Mouse (Mus musculus) fat pad, adult 2 months (tissue): ENCODE data around the gene Scn5a.

Source experiments
- DNase-seq: peaks from one replicate; pipeline ENCODE4 v3.0.0-alpha.2; 2011; ENCODE audit warnings: low read depth, low spot score; ENCODE audit errors: extremely low read depth

Scn5a gene

GRCm38 (mm10) chr9:119469691-119470353, 109.0 kb downstream of the Scn5a start:
- no peak for DNase-seq

- DNase-seq = no peak
Measured at GRCm38 (mm10) chr9:119465595-119465994, 113.2 kb downstream of the Scn5a start.

DNA sequence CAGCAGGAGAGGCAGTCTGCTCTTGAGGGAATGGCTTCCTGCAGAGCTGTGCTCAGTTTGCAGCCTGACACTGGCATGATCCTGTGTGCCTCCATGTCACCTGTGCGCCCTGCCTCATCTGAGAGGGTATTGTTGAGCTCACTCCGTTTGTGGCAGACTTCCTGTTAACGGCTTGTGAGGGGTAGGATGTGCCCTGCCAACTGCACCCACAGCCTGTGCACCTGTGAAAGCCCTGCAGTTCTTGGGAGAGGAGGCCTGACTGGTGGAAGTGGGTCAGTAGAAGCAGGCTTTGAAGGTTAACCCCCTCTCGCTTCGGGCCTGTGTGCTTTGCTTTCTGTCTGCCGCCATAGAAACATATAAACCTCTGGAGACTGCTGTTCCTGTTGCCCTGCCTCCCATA, 113.8 kb downstream of the Scn5a start:
- no peak for DNase-seq

- DNase-seq = no peak
Measured at GRCm38 (mm10) chr9:119460410-119460809, 118.4 kb downstream of the Scn5a start.

DNA sequence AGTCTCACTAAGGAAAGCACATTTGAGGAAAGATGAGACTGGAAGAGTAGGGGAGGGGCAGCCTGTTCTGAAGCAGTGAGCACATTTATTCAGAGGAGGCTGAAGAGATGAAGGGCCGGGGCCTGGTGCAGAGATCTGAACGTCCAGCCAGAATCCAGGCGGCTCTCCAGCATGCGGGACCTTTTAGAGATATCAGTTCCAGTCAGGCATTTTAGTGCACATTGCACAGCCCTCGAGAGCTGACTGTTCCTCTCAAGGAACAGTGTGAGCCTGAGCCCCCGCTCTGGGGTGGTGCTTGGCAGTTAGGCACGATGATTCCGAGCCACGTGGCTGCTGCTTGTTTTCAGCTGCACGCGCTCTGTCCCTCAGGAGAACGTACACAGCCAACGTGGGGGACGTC, 121.7 kb downstream of the Scn5a start:
- no peak for DNase-seq

DNA sequence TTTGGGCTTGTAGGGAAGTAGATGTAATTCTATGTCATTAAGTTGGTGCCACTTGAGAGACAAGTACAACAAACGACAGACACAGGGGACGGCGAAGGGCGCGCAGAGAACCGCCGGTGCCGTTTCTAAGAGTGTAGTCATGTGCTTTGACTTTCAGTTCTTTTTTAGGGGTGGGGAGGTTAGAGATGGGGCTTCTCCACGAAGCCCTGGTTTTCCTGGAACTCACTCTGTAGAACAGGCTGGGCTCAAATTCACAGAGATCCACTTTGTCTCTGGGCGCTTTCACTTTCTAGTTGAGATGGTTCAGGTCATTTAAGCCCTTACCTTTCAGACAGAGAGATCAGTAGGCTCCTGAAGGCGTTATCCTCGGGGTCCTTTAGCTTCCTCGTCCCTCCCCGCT, 122.8 kb downstream of the Scn5a start:
- no peak for DNase-seq

GRCm38 (mm10) chr9:119445737-119446136, 133.1 kb downstream of the Scn5a start:
- DNase-seq = no peak

DNA sequence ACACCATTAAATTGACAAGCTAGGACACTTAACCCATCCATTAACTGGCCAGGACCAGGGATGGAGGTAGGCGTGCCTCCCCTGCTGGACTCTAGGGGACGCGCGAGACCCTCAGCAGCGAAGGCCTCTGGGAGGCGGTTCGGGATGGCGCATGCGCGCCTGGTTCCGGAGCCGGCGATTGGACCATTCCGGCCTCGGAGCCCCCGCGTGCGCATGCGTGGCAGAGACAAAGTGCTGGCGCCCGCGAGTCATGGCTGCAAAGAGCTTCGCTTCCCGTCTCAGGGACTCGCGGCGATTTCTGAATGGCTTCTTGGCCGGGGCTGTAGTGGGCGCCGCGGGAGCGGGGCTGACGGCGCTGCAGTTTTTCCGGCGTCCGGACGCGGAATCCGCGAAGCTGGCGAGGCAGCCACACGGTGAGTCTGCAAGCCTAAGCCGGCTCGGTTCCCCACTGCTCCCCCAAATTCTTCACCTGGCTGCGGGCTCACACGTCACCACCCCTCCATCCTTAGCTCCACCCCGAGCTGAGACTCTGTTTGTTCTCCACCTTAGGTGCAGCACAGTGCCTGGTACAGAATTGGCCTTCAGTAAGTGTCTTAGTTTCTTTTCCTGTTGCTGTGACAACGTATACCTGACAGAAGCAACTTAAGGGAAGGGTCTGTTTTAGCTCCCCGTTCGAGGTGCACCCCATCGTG, 133.9 kb downstream of the Scn5a start, which contains the start of gene Exog:
Gene Exog, plus strand, starts transcription at position 206 of the 692 bp plus-strand sequence.
- no peak for DNase-seq

DNA sequence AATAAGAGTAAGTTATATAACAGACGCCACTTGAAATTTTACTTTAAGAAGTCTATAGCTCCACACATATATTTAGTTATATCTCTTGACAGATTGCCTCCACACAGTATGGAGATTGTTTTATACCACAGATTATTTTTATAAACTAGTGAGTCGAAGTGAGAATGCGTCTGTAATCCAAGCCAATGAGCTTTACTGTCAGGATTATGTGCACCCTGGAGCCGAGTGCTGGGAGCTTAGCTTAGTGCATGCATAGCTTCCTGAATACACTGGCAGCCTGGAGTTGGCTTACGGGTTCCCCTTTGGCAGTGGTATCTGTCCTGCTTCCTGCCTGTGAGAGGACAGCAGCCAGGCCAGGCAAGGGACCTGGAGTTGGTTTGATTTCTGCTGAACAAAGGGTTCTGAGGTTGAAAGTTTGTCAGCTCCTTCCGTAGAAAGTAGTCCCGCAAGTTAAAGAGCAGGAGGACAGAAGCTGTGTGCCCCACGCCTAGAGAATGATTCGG, 140.3 kb downstream of the Scn5a start:
- no peak for DNase-seq

DNA sequence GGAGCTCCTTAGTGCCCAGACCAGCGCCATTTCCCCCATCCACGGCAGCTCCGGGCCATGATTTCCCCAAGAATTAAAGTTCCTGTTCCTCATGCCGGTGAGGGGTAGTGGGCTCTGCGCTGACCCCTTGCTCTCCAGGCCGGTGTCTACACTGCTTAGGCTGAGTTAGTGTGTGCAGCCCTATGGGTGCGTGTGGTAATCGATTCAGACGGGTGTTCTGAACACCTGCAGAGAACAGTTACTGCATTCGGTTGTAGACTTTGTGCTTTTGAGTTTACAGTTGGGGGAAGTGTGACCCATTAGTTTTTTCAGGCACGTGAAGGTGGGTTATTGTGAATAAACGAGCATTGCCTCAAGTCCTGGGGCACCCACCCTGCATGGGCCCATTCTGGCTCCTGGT, 140.8 kb downstream of the Scn5a start:
- DNase-seq = no peak

DNA sequence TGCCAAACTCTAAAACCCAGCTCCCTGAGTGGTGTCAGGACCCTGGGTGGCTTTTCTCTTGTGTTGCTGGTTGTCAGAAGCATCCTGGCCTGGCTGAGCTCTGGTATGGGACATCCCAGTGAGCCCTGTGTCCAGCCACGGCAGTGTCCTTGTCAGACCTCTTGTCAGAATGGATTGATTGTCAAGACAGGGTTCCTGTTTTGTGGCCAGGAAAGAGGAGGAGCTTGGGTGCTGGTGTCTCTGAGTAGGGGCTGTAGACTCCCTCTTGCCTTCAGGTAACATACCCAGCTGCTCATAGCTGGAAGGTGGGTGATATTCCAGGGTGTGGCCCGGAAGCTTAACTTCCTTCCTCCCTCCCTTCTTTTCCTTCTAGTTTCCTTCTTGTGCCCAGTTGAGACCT, 143.0 kb downstream of the Scn5a start:
- no peak for DNase-seq
